Mouse (Mus musculus) midbrain, embryonic 14.5 days (tissue): ENCODE results near the gene Slc35e2. TPM values are rescaled to one million over a fixed set of nuclear protein-coding genes. Genes with fewer than 3 reads are reported as not detected.

Experiments used
- ATAC-seq: fragments of 200-750 bp; cut with Nextera tagmentation; 2 replicates; pipeline ENCODE4 v1.8.0; 2017; ENCODE audit warnings: moderate number of reproducible peaks, moderate library complexity; ENCODE audit not compliant: low FRiP score, low TSS enrichment
- DNase-seq: peaks from one replicate; pipeline ENCODE4 v3.0.0-alpha.2; 2015
- H3K27ac ChIP-seq: fragments of 300-500 bp; sonication (generic); replicated peaks from 2 replicates; pipeline ENCODE4 v1.5.1; 2014; ENCODE audit warnings: mild to moderate bottlenecking, low read depth, low read length, moderate library complexity
- H3K27me3 ChIP-seq: fragments of 300-500 bp; sonication (generic); 2 replicates; pipeline ENCODE4 v1.6.1; 2014; ENCODE audit warnings: low read length, control low read depth, mixed read lengths; ENCODE audit not compliant: control insufficient read depth, insufficient read depth
- H3K36me3 ChIP-seq: fragments of 300-500 bp; sonication (generic); 2 replicates; pipeline ENCODE4 v1.6.1; 2014; ENCODE audit warnings: low read length, control low read depth; ENCODE audit not compliant: control insufficient read depth, insufficient read depth
- H3K4me1 ChIP-seq: fragments of 300-500 bp; sonication (generic); 2 replicates; pipeline ENCODE4 v1.6.1; 2014; ENCODE audit warnings: mild to moderate bottlenecking, antibody characterized with exemption, low read length, control low read depth; ENCODE audit not compliant: control insufficient read depth, insufficient read depth
- H3K4me2 ChIP-seq: fragments of 300-500 bp; sonication (generic); 2 replicates; pipeline ENCODE4 v1.6.1; 2014; ENCODE audit warnings: mild to moderate bottlenecking, low read length, moderate library complexity
- H3K4me3 ChIP-seq: fragments of 300-500 bp; sonication (generic); replicated peaks from 2 replicates; pipeline ENCODE4 v1.5.1; 2014; ENCODE audit warnings: low read depth, low read length
- H3K9ac ChIP-seq: fragments of 300-500 bp; sonication (generic); replicated peaks from 2 replicates; pipeline ENCODE4 v1.6.1; 2014; ENCODE audit warnings: mild to moderate bottlenecking, low read length, moderate library complexity
- H3K9me3 ChIP-seq: fragments of 300-500 bp; sonication (generic); 2 replicates; pipeline ENCODE4 v1.6.1; 2016; ENCODE audit warnings: low read length, control low read depth, mixed read lengths; ENCODE audit not compliant: control insufficient read depth
- WGBS: fragments of 180-500 bp; shearing (Covaris S2); extraction: QIAGEN DNeasy Blood & Tissue Kit; methylation state at CpG from one replicate; pipeline ENCODE4 v1.1.7; 2014; 5-methylcytosine and 5-hydroxymethylcytosine counted together
- polyA plus RNA-seq: library from polyadenylated mRNA; unstranded; fragments of >200 nt; fragmentation: Nextera tagmentation; extraction: Ambion mirVana; gene quantifications from 2 replicates; pipeline ENCODE4 v1.2.1, GENCODE M21; 2014

Slc35e2 gene
- polyA plus RNA-seq, 1 experiment from 2014 or later, result 19.9 TPM

- no peak for ATAC-seq
- Histone ChIP-seq H3K4me1 (no peaks in the 10 kb centered on the region), H3K27ac (no peak overlapping the region), H3K27me3 (no peaks in the 10 kb centered on the region), H3K36me3 (peaks cover 67% of the 10 kb centered on the region), H3K9ac (no peak overlapping the region), H3K9me3 (no peaks in the 10 kb centered on the region), H3K4me2 (no peak overlapping the region), H3K4me3 (no peak overlapping the region)
- WGBS, result 93% methylated on average over 5 of the region's 5 CpGs
- no peak for DNase-seq
These were observed 11.9 kb upstream of the Slc35e2 start for GRCm38 (mm10) chr4:155589356-155589755.

DNA sequence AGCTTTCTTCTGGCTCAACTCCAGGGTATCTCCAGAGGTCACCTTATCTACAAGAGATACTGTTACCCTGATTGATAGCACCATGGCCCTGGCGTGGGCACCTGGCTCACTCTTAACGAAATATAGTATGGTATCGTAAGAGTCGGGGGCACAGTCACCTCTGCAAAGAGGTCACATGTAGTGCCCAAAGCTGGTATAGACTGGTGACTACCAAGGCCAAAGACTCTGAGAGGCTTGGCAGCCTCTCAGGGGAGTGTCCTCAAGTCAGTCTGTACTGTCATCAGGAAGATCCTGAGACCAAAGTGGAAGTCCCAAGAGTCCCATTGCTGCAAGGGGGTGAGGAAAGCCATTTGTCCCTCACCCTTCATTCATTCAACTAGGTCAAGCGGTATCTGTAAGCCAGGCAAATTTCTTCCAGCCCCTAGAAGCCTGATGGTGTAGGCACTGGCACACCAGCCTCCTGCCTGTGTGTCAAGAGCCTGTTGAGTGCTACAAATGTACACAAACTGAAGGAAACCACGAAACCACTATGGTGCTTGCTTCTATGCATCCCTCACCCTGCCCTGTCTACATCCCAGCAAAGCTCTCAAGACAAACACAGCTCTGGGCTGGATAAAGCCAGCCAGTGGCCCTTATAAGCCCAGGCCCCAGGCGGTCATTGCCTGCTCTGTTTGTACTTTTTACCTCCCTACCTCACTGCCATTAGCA is 10.1 kb upstream of the Slc35e2 start:
- no peak for DNase-seq
- H3K4me3 ChIP-seq, result no peak overlapping the region
- H3K9me3 ChIP-seq, result no peaks in the 10 kb centered on the region
- no peaks in the 10 kb centered on the region for H3K27me3 ChIP-seq
- no peak for ATAC-seq
- no peak overlapping the region for H3K9ac ChIP-seq
- 88% methylated on average over 7 of the region's 7 CpGs for WGBS
- H3K36me3 ChIP-seq, result peaks cover 49% of the 10 kb centered on the region
- H3K4me2 ChIP-seq, result no peak overlapping the region
- H3K27ac ChIP-seq, result no peak overlapping the region
- no peaks in the 10 kb centered on the region for H3K4me1 ChIP-seq

GRCm38 (mm10) chr4:155593780-155594179 is 7.4 kb upstream of the Slc35e2 start:
- Histone ChIP-seq H3K36me3 (peaks cover 23% of the 10 kb centered on the region), H3K4me3 (no peak overlapping the region), H3K9ac (no peak overlapping the region), H3K27ac (no peak overlapping the region), H3K27me3 (no peaks in the 10 kb centered on the region), H3K4me2 (no peak overlapping the region), H3K4me1 (no peaks in the 10 kb centered on the region), H3K9me3 (no peaks in the 10 kb centered on the region)
- ATAC-seq (no peak), DNase-seq (no peak)
- WGBS, result 54% methylated on average over 1 of the region's 1 CpGs

DNA sequence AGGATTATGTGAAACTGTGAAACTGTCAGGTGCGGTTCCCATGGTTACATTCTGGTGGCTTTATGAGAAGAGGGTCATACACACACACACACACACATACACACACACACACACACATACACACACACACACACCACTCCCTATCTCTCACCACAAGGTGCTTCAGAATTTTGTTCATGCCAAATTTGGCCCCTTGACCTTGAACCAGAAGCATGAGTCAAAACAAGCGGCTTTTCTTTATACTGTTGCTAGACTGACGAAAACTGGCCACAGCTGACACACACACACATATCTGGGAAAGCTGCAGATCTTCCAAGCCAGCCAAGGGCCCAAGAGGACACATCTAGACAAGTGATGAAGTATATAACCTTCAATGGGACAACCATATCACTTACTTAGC is 5.4 kb upstream of the Slc35e2 start:
- Histone ChIP-seq H3K27me3 (no peaks in the 10 kb centered on the region), H3K36me3 (0 out of 2 replicates have a peak, but pooled peaks cover 4% of the 10 kb centered on the region), H3K4me3 (no peak overlapping the region), H3K9ac (no peak overlapping the region), H3K9me3 (no peaks in the 10 kb centered on the region), H3K4me2 (no peak overlapping the region), H3K27ac (no peak overlapping the region), H3K4me1 (no peaks in the 10 kb centered on the region)
- WGBS, result 82% methylated on average over 3 of the region's 3 CpGs
- DNase-seq (no peak), ATAC-seq (no peak)

GRCm38 (mm10) chr4:155596606-155597005 is 4.6 kb upstream of the Slc35e2 start:
- Histone ChIP-seq H3K27ac (no peak overlapping the region), H3K9me3 (no peaks in the 10 kb centered on the region), H3K27me3 (no peaks in the 10 kb centered on the region), H3K4me3 (no peak overlapping the region), H3K4me2 (no peak overlapping the region), H3K36me3 (no peaks in the 10 kb centered on the region), H3K9ac (no peak overlapping the region), H3K4me1 (no peaks in the 10 kb centered on the region)
- ATAC-seq, result no peak
- 75% methylated on average over 5 of the region's 5 CpGs for WGBS
- no peak for DNase-seq

DNA sequence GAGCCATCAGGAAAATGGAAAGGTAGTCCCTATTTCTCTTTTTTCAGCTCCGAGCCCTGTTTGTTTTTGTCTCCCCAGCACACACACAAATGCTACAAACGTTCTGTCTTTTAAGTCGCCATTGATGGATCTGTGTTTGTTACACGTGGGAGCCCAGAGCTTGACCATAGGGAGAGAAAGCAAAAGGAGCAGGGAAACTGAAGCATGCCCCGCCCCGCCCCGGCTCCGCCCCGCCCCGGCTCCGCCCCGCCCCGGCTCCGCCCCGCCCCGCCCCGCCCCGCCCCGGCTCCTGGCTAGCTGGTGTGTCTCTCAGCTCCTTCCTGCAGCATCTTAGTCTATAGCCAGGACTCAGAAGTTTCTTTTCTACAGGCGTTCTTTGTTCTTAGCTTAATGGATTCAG is 2.7 kb upstream of the Slc35e2 start:
- 0 out of 2 replicates have a peak, but pooled peaks cover 11% of the 10 kb centered on the region for H3K4me1 ChIP-seq
- no peaks in the 10 kb centered on the region for H3K9me3 ChIP-seq
- H3K27me3 ChIP-seq, result no peaks in the 10 kb centered on the region
- H3K27ac ChIP-seq, result no peak overlapping the region
- no peak overlapping the region for H3K9ac ChIP-seq
- peaks cover 4% of the 10 kb centered on the region; the same call in 1 of the 2 replicates for H3K36me3 ChIP-seq
- ATAC-seq (no peak), DNase-seq (no peak)
- H3K4me2 ChIP-seq, result no peak overlapping the region
- WGBS, result 23% methylated on average over 17 of the region's 20 CpGs
- H3K4me3 ChIP-seq, result no peak overlapping the region

DNA sequence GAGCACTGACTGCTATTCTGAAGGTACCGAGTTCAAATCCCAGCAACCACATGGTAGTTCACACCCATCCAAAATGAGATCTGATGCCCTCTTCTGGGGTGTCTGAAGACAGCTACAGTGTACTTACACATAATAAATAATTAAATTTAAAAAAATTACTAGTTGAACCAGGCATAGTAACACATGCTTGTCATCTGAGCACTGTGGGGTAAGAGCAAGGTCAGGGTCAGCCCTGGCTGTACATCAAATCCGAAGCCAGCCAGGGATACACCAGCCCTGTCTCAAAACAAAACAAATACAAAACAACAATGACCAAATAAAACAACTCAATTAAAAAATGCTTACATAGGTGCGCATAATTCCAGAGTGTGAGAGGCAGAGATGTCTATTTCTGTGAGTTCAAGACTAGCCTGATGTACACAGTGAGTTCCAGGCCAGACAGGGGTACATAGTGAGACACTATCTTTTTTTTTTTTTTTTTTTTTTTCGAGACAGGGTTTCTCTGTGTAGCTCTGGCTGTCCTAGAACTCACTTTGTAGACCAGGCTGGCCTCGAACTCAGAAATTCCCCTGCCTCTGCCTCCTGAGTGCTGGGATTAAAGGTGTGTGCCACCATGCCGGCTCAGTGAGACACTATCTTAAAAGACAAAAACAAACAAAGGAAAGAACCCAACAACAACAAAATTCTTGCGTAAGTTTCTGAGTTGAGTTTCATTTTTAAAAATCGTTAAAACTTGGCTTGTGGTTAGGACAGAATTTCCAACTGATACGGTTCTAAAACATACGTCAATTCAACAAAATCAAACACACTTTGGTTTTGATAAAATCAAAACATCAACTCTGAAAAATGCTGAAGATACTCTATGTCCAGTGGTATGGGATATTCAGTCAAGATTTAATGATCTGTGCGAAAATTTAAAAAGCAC is 1.1 kb upstream of the Slc35e2 start:
- ATAC-seq, result no peak
- H3K4me1 ChIP-seq, result 0 out of 2 replicates have a peak, but pooled peaks cover 11% of the 10 kb centered on the region
- no peaks in the 10 kb centered on the region for H3K9me3 ChIP-seq
- peak overlapping the region; percentile 88 for H3K4me2 ChIP-seq
- peak overlapping the region; percentile 94 for H3K9ac ChIP-seq
- H3K27ac ChIP-seq, result peak overlapping the region; percentile 100
- peak overlapping the region; percentile 96 for H3K4me3 ChIP-seq
- H3K36me3 ChIP-seq, result peaks cover 13% of the 10 kb centered on the region; the same call in 1 of the 2 replicates
- no peak for DNase-seq
- 89% methylated on average over 10 of the region's 11 CpGs for WGBS
- no peaks in the 10 kb centered on the region for H3K27me3 ChIP-seq

DNA sequence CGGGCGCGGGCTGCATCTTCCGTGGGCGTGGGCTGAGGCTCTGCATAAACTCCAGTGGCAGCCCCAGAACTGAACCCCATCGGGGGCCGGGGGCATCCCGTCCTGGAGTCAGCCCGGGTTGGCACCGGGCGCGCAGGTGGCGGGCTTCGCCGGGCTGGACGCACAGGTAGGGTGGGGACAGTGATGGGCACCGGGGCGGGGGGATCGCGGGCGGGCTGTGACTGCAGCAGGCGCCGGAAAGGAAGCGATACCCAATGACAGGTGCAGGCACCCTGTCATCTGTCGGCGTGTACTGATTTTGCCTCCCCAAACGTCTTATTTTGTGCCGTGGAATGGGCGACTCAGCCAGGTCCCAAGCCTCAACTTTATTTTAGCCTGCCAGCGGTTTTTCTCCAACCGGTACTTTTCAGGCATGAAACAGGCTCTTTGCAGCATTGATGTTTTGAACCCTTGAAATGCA is 811 bp downstream of the Slc35e2 start:
- Histone ChIP-seq H3K27ac (peak overlapping the region; percentile 100), H3K9me3 (no peaks in the 10 kb centered on the region), H3K27me3 (no peaks in the 10 kb centered on the region), H3K9ac (peak overlapping the region; percentile 94), H3K4me1 (0 out of 2 replicates have a peak, but pooled peaks cover 11% of the 10 kb centered on the region), H3K4me3 (peak overlapping the region; percentile 96), H3K4me2 (peak overlapping the region; percentile 88), H3K36me3 (peaks cover 19% of the 10 kb centered on the region)
- DNase-seq, result no peak
- no peak for ATAC-seq
- WGBS, result 2% methylated on average over 31 of the region's 31 CpGs
